Mouse (Mus musculus) cortical plate, adult 2 months (tissue): Measurements from ENCODE around the gene Nkx2-3.

ENCODE experiments used
- CTCF ChIP-seq: fragments of 200-500 bp; IDR thresholded peaks from 2 replicates; pipeline ENCODE4 v1.5.1; 2011; ENCODE audit warnings: mild to moderate bottlenecking, control low read depth, low read length; ENCODE audit not compliant: insufficient read depth; ENCODE audit errors: extremely low read depth
- POLR2A ChIP-seq: fragments of 200-500 bp; IDR thresholded peaks from 2 replicates; pipeline ENCODE4 v1.6.1; 2011; ENCODE audit warnings: mild to moderate bottlenecking, low read length, control low read depth; ENCODE audit not compliant: insufficient read depth; ENCODE audit errors: extremely low read depth

- TF ChIP-seq CTCF (no peak), POLR2A (no peak)
These were observed 51.3 kb downstream of the Nkx2-3 start for GRCm38 (mm10) chr19:43663471-43663870.
